Mouse (Mus musculus) urinary bladder, postnatal 25 days (tissue): ENCODE results near the gene C77080.

Experiments
- DNase-seq: peaks from one replicate; pipeline ENCODE4 v3.0.0; 2022; ENCODE audit warnings: low spot score

C77080 gene

GRCm38 (mm10) chr4:129238579-129239016 lies 22.6 kb downstream of the C77080 start:
- DNase-seq, result no peak

- DNase-seq, result no peak
These were observed 23.3 kb downstream of the C77080 start for GRCm38 (mm10) chr4:129237843-129238441.

- no peak for DNase-seq
These were observed 24.9 kb downstream of the C77080 start for GRCm38 (mm10) chr4:129236236-129236813.

- no peak for DNase-seq
These were observed 26.1 kb downstream of the C77080 start for GRCm38 (mm10) chr4:129235147-129235546.

- DNase-seq, result no peak
These were observed 26.7 kb downstream of the C77080 start for GRCm38 (mm10) chr4:129234488-129234887.

- DNase-seq, result no peak
These were observed 28.4 kb downstream of the C77080 start for GRCm38 (mm10) chr4:129232561-129233360.

- DNase-seq, result peak; percentile 81
These were observed 29.4 kb downstream of the C77080 start for GRCm38 (mm10) chr4:129231594-129232450.

- no peak for DNase-seq
These were observed 30.3 kb downstream of the C77080 start for GRCm38 (mm10) chr4:129230926-129231325.

GRCm38 (mm10) chr4:129227985-129228381 lies 33.2 kb downstream of the C77080 start:
- DNase-seq, result no peak

GRCm38 (mm10) chr4:129227170-129227984 lies 33.8 kb downstream of the C77080 start:
- no peak for DNase-seq

- no peak for DNase-seq
These were observed 34.7 kb downstream of the C77080 start for GRCm38 (mm10) chr4:129226441-129226963.

- no peak for DNase-seq
These were observed 35.9 kb downstream of the C77080 start for GRCm38 (mm10) chr4:129225315-129225714.

- DNase-seq, result no peak
These were observed 37.6 kb downstream of the C77080 start for GRCm38 (mm10) chr4:129223421-129224281.

- DNase-seq, result no peak
These were observed 38.9 kb downstream of the C77080 start for GRCm38 (mm10) chr4:129222019-129222925.

GRCm38 (mm10) chr4:129221097-129222010 lies 39.9 kb downstream of the C77080 start:
- DNase-seq, result no peak

- DNase-seq, result no peak
These were observed 40.7 kb downstream of the C77080 start for GRCm38 (mm10) chr4:129220376-129221089.

- no peak for DNase-seq
These were observed 42.0 kb downstream of the C77080 start for GRCm38 (mm10) chr4:129219198-129219597.
